Mouse (Mus musculus): ENCODE measurements around the gene Ace. TPM values are rescaled to one million over a fixed set of nuclear protein-coding genes. Genes with fewer than 3 reads are reported as not detected.

Ace gene
- polyA plus RNA-seq, 1 experiment from 2014 or later: 2.0 TPM

GRCm38 (mm10) chr11:105958566-105958965 is 9.2 kb upstream of the Ace start:
- Histone ChIP-seq H3K9ac (ENCODE audit: low read length) (no peak overlapping the region), H3K27ac (replicated peaks in 1 of 2; ENCODE audit: control insufficient read depth in 1 of 2, insufficient read depth in 1 of 2, low read depth in 2 of 2, low read length in 2 of 2) (no peak overlapping the region)

GRCm38 (mm10) chr11:105959355-105959754 is 8.4 kb upstream of the Ace start:
- Histone ChIP-seq H3K9me3 (ENCODE audit: control insufficient read depth, low read length) (no peaks in the 10 kb centered on the region), H3K9ac (ENCODE audit: low read length) (peak overlapping the region; percentile 36; the same call in 1 of the 2 replicates), H3K36me3 (ENCODE audit: control insufficient read depth, insufficient read depth, low read length) (no peaks in the 10 kb centered on the region), H3K27ac (replicated peaks in 1 of 2; ENCODE audit: control insufficient read depth in 1 of 2, insufficient read depth in 1 of 2, low read depth in 2 of 2, low read length in 2 of 2) (no peak overlapping the region), H3K4me1 (ENCODE audit: control insufficient read depth in 2 of 2, insufficient read depth in 2 of 2, low read length in 2 of 2) (peaks cover 6 to 13% of the 10 kb centered on the region in 2 experiments; a peak in 3 of 4 replicates), H3K4me2 (ENCODE audit: low read length) (peak overlapping the region; percentile 49), H3K4me3 (ENCODE audit: control insufficient read depth in 1 of 2, insufficient read depth in 1 of 2, low read depth in 1 of 2, low read length in 2 of 2) (peak overlapping the region in 1 of 2 experiments; percentile 5; a peak in 1 of 4 replicates), H3K27me3 (ENCODE audit: control insufficient read depth, insufficient read depth, low read length) (no peaks in the 10 kb centered on the region)
- 2% methylated on average over 17 of the region's 17 CpGs for WGBS
- 0 out of 2 replicates have a peak, but pooled peaks have one; percentile 35 for ATAC-seq (ENCODE audit: insufficient number of reproducible peaks, insufficient read depth, low FRiP score, low read depth)

More at GRCm38 (mm10) chr11:105958566-105958965, 9.2 kb upstream of the Ace start:
- Histone ChIP-seq H3K4me2 (ENCODE audit: low read length) (no peak overlapping the region), H3K9me3 (ENCODE audit: control insufficient read depth, low read length) (no peaks in the 10 kb centered on the region), H3K27me3 (ENCODE audit: control insufficient read depth, insufficient read depth, low read length) (no peaks in the 10 kb centered on the region), H3K36me3 (ENCODE audit: control insufficient read depth, insufficient read depth, low read length) (no peaks in the 10 kb centered on the region), H3K4me3 (ENCODE audit: control insufficient read depth in 1 of 2, insufficient read depth in 1 of 2, low read depth in 1 of 2, low read length in 2 of 2) (no peak overlapping the region), H3K4me1 (ENCODE audit: control insufficient read depth in 2 of 2, insufficient read depth in 2 of 2, low read length in 2 of 2) (peaks cover 6 to 13% of the 10 kb centered on the region in 2 experiments; a peak in 3 of 4 replicates)
- no peak for ATAC-seq (ENCODE audit: insufficient number of reproducible peaks, insufficient read depth, low FRiP score, low read depth)
- 40% methylated on average over 1 of the region's 1 CpGs for WGBS

- H3K27me3 ChIP-seq (ENCODE audit: control insufficient read depth, insufficient read depth, low read length): peaks cover 38% of the 10 kb centered on the region
- no peaks in the 10 kb centered on the region for H3K9me3 ChIP-seq (ENCODE audit: control insufficient read depth, low read length)
- H3K4me2 ChIP-seq (ENCODE audit: low read length): no peak overlapping the region
- H3K36me3 ChIP-seq (ENCODE audit: control insufficient read depth, insufficient read depth, low read length): no peaks in the 10 kb centered on the region
- no peak overlapping the region for H3K27ac ChIP-seq (replicated peaks in 1 of 2; ENCODE audit: control insufficient read depth in 1 of 2, insufficient read depth in 1 of 2, low read depth in 2 of 2, low read length in 2 of 2)
- no peak overlapping the region for H3K4me3 ChIP-seq (ENCODE audit: control insufficient read depth in 1 of 2, insufficient read depth in 1 of 2, low read depth in 1 of 2, low read length in 2 of 2)
- WGBS: 66% methylated on average over 5 of the region's 5 CpGs
- no peak for ATAC-seq (ENCODE audit: insufficient number of reproducible peaks, insufficient read depth, low FRiP score, low read depth)
- H3K9ac ChIP-seq (ENCODE audit: low read length): no peak overlapping the region
- peaks cover 3 to 16% of the 10 kb centered on the region in 2 experiments; a peak in 3 of 4 replicates for H3K4me1 ChIP-seq (ENCODE audit: control insufficient read depth in 2 of 2, insufficient read depth in 2 of 2, low read length in 2 of 2)
Observed at GRCm38 (mm10) chr11:105964691-105965090, 3.1 kb upstream of the Ace start.

- Histone ChIP-seq H3K9ac (ENCODE audit: low read length) (no peak overlapping the region), H3K4me1 (ENCODE audit: control insufficient read depth in 2 of 2, insufficient read depth in 2 of 2, low read length in 2 of 2) (peaks cover 3 to 12% of the 10 kb centered on the region in 2 experiments; a peak in 3 of 4 replicates), H3K9me3 (ENCODE audit: control insufficient read depth, low read length) (no peaks in the 10 kb centered on the region), H3K27ac (replicated peaks in 1 of 2; ENCODE audit: control insufficient read depth in 1 of 2, insufficient read depth in 1 of 2, low read depth in 2 of 2, low read length in 2 of 2) (no peak overlapping the region), H3K36me3 (ENCODE audit: control insufficient read depth, insufficient read depth, low read length) (no peaks in the 10 kb centered on the region), H3K4me3 (ENCODE audit: control insufficient read depth in 1 of 2, insufficient read depth in 1 of 2, low read depth in 1 of 2, low read length in 2 of 2) (no peak overlapping the region), H3K27me3 (ENCODE audit: control insufficient read depth, insufficient read depth, low read length) (peaks cover 50% of the 10 kb centered on the region), H3K4me2 (ENCODE audit: low read length) (no peak overlapping the region)
- no peak for ATAC-seq (ENCODE audit: insufficient number of reproducible peaks, insufficient read depth, low FRiP score, low read depth)
- 48% methylated on average over 4 of the region's 4 CpGs for WGBS
Observed at GRCm38 (mm10) chr11:105966288-105966687, 1.5 kb upstream of the Ace start.

GRCm38 (mm10) chr11:105968948-105969347 is 1.2 kb downstream of the Ace start:
- Histone ChIP-seq H3K9me3 (ENCODE audit: control insufficient read depth, low read length) (no peaks in the 10 kb centered on the region), H3K27me3 (ENCODE audit: control insufficient read depth, insufficient read depth, low read length) (peaks cover 60% of the 10 kb centered on the region), H3K4me2 (ENCODE audit: low read length) (no peak overlapping the region), H3K27ac (replicated peaks in 1 of 2; ENCODE audit: control insufficient read depth in 1 of 2, insufficient read depth in 1 of 2, low read depth in 2 of 2, low read length in 2 of 2) (no peak overlapping the region), H3K36me3 (ENCODE audit: control insufficient read depth, insufficient read depth, low read length) (no peaks in the 10 kb centered on the region), H3K9ac (ENCODE audit: low read length) (no peak overlapping the region), H3K4me1 (ENCODE audit: control insufficient read depth in 2 of 2, insufficient read depth in 2 of 2, low read length in 2 of 2) (peaks cover 3 to 10% of the 10 kb centered on the region in 2 experiments; a peak in 3 of 4 replicates), H3K4me3 (ENCODE audit: control insufficient read depth in 1 of 2, insufficient read depth in 1 of 2, low read depth in 1 of 2, low read length in 2 of 2) (no peak overlapping the region)
- 40% methylated on average over 10 of the region's 10 CpGs for WGBS
- ATAC-seq (ENCODE audit: insufficient number of reproducible peaks, insufficient read depth, low FRiP score, low read depth): no peak

- H3K4me2 ChIP-seq (ENCODE audit: low read length): no peak overlapping the region
Observed at GRCm38 (mm10) chr11:105969516-105969915, 1.8 kb downstream of the Ace start.

GRCm38 (mm10) chr11:105974593-105974992 is 6.8 kb downstream of the Ace start:
- no peak overlapping the region for H3K9ac ChIP-seq (ENCODE audit: low read length)
- H3K27ac ChIP-seq (replicated peaks in 1 of 2; ENCODE audit: control insufficient read depth in 1 of 2, insufficient read depth in 1 of 2, low read depth in 2 of 2, low read length in 2 of 2): no peak overlapping the region
- no peak overlapping the region for H3K4me3 ChIP-seq (ENCODE audit: control insufficient read depth in 1 of 2, insufficient read depth in 1 of 2, low read depth in 1 of 2, low read length in 2 of 2)
- no peak for ATAC-seq (ENCODE audit: insufficient number of reproducible peaks, insufficient read depth, low FRiP score, low read depth)
- no peaks in the 10 kb centered on the region for H3K9me3 ChIP-seq (ENCODE audit: control insufficient read depth, low read length)
- H3K27me3 ChIP-seq (ENCODE audit: control insufficient read depth, insufficient read depth, low read length): peaks cover 23% of the 10 kb centered on the region
- no peaks in the 10 kb centered on the region for H3K4me1 ChIP-seq (ENCODE audit: control insufficient read depth in 2 of 2, insufficient read depth in 2 of 2, low read length in 2 of 2)
- H3K36me3 ChIP-seq (ENCODE audit: control insufficient read depth, insufficient read depth, low read length): no peaks in the 10 kb centered on the region
- 89% methylated on average over 6 of the region's 6 CpGs for WGBS
- H3K4me2 ChIP-seq (ENCODE audit: low read length): no peak overlapping the region

More at GRCm38 (mm10) chr11:105969516-105969915, 1.8 kb downstream of the Ace start:
- H3K27me3 ChIP-seq (ENCODE audit: control insufficient read depth, insufficient read depth, low read length): peaks cover 60% of the 10 kb centered on the region
- no peak for ATAC-seq (ENCODE audit: insufficient number of reproducible peaks, insufficient read depth, low FRiP score, low read depth)
- peaks cover 3 to 10% of the 10 kb centered on the region in 2 experiments; a peak in 3 of 4 replicates for H3K4me1 ChIP-seq (ENCODE audit: control insufficient read depth in 2 of 2, insufficient read depth in 2 of 2, low read length in 2 of 2)
- H3K36me3 ChIP-seq (ENCODE audit: control insufficient read depth, insufficient read depth, low read length): no peaks in the 10 kb centered on the region
- no peaks in the 10 kb centered on the region for H3K9me3 ChIP-seq (ENCODE audit: control insufficient read depth, low read length)
- H3K27ac ChIP-seq (replicated peaks in 1 of 2; ENCODE audit: control insufficient read depth in 1 of 2, insufficient read depth in 1 of 2, low read depth in 2 of 2, low read length in 2 of 2): no peak overlapping the region
- 54% methylated on average over 1 of the region's 1 CpGs for WGBS
- no peak overlapping the region for H3K4me3 ChIP-seq (ENCODE audit: control insufficient read depth in 1 of 2, insufficient read depth in 1 of 2, low read depth in 1 of 2, low read length in 2 of 2)
- H3K9ac ChIP-seq (ENCODE audit: low read length): no peak overlapping the region

- Histone ChIP-seq H3K9ac (ENCODE audit: low read length) (no peak overlapping the region), H3K4me2 (ENCODE audit: low read length) (no peak overlapping the region), H3K4me3 (ENCODE audit: control insufficient read depth in 1 of 2, insufficient read depth in 1 of 2, low read depth in 1 of 2, low read length in 2 of 2) (no peak overlapping the region), H3K27me3 (ENCODE audit: control insufficient read depth, insufficient read depth, low read length) (peaks cover 18% of the 10 kb centered on the region), H3K9me3 (ENCODE audit: control insufficient read depth, low read length) (no peaks in the 10 kb centered on the region), H3K4me1 (ENCODE audit: control insufficient read depth in 2 of 2, insufficient read depth in 2 of 2, low read length in 2 of 2) (no peaks in the 10 kb centered on the region), H3K36me3 (ENCODE audit: control insufficient read depth, insufficient read depth, low read length) (no peaks in the 10 kb centered on the region), H3K27ac (replicated peaks in 1 of 2; ENCODE audit: control insufficient read depth in 1 of 2, insufficient read depth in 1 of 2, low read depth in 2 of 2, low read length in 2 of 2) (no peak overlapping the region)
- no peak for ATAC-seq (ENCODE audit: insufficient number of reproducible peaks, insufficient read depth, low FRiP score, low read depth)
- WGBS: 70% methylated on average over 3 of the region's 3 CpGs
Observed at GRCm38 (mm10) chr11:105975050-105975449, 7.3 kb downstream of the Ace start.
